Mouse (Mus musculus) midbrain, embryonic 10.5 days (tissue): ENCODE results near the gene Hnrnpul2. TPM values are rescaled to one million over a fixed set of nuclear protein-coding genes. Genes with fewer than 3 reads are reported as not detected.
"Not testable (repeated sequence)": the region's sequence is repeated elsewhere in the genome, so short reads cannot be mapped to it uniquely, and the experiment has no call there.

ENCODE experiments used
- DNase-seq: peaks from one replicate; pipeline ENCODE4 v3.0.0-alpha.2; 2017; ENCODE audit warnings: low spot score
- H3K27ac ChIP-seq: fragments of 300-500 bp; sonication (generic); replicated peaks from 2 replicates; pipeline ENCODE4 v1.5.1; 2016; ENCODE audit warnings: mild to moderate bottlenecking
- H3K27me3 ChIP-seq: fragments of 300-500 bp; sonication (generic); 2 replicates; pipeline ENCODE4 v1.6.1; 2016; ENCODE audit warnings: low read depth, mild to moderate bottlenecking; ENCODE audit not compliant: poor library complexity, severe bottlenecking
- H3K36me3 ChIP-seq: fragments of 300-500 bp; sonication (generic); 2 replicates; pipeline ENCODE4 v1.6.1; 2016; ENCODE audit warnings: mild to moderate bottlenecking, moderate library complexity
- H3K4me1 ChIP-seq: fragments of 300-500 bp; sonication (generic); 2 replicates; pipeline ENCODE4 v1.6.1; 2016
- H3K4me3 ChIP-seq: fragments of 300-500 bp; sonication (generic); 2 replicates; pipeline ENCODE4 v1.5.1; 2016; ENCODE audit warnings: mild to moderate bottlenecking, moderate library complexity
- H3K9me3 ChIP-seq: fragments of 300-500 bp; sonication (generic); replicated peaks from 2 replicates; pipeline ENCODE4 v1.6.1; 2016; ENCODE audit warnings: mild to moderate bottlenecking
- WGBS: fragments of 180-500 bp; shearing (Covaris S2); methylation state at CpG from one replicate; pipeline ENCODE4 v1.1.7; 2016; 5-methylcytosine and 5-hydroxymethylcytosine counted together
- polyA plus RNA-seq: library from polyadenylated mRNA; unstranded; fragments of >200 nt; fragmentation: Nextera tagmentation; extraction: Ambion mirVana; gene quantifications from 2 replicates; pipeline ENCODE4 v1.2.1, GENCODE M21; 2016

The Hnrnpul2 gene
- polyA plus RNA-seq, 1 experiment from 2014 or later = 4.4 TPM

DNA sequence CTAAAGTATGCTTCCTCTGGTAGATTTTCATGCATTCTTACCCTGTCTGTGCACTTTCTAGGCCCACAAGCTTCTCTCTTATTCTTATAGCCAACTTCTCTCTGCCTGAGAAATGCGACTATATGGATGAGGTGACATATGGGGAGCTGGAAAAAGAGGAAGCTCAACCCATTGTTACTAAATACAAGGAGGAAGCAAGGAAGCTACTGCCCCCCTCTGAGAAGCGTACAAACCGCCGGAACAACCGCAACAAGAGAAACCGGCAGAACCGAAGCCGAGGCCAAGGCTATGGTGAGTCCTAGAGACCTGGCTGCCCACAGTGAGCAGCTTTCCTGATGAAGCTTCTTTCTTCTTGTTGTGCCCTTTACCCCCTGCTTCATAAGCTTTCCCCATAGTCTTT is 9.8 kb downstream of the Hnrnpul2 start, which contains the start of gene AC129217.1:
Gene AC129217.1 (plus strand): TSS at position 114 of the 400 bp plus-strand sequence.
- 93% methylated on average over 8 of the region's 8 CpGs for WGBS
- no peak within 1 kb of the TSS for H3K27ac ChIP-seq
- H3K4me3 ChIP-seq = no peak within 1 kb of the TSS
- DNase-seq = no peak
- peaks cover 100% of the 10 kb centered on the region for H3K36me3 ChIP-seq
- H3K27me3 ChIP-seq = no peaks in the 10 kb centered on the region
- H3K9me3 ChIP-seq = no peaks in the 10 kb centered on the region
- H3K4me1 ChIP-seq = no peaks in the 10 kb centered on the region

DNA sequence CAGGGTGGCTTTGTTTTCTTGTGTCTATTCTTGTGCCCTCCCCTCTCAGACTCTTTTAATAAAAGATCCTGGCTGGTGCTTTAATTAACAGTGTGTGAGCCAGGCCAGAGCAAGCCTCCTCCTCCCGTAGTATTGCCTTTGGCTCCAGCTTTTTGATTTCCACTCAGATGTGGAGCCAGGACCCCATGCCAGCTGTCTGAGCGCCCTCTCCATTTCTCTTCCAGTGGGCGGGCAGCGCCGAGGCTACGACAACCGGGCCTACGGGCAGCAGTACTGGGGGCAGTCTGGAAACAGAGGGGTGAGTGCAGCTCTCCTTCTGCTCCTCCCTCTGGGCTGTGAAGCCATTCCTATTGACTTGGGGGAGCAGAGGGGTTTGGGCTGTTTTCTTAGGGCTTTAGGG is 10.9 kb downstream of the Hnrnpul2 start:
- Histone ChIP-seq H3K27ac (no peak overlapping the region), H3K27me3 (no peaks in the 10 kb centered on the region), H3K4me1 (no peaks in the 10 kb centered on the region), H3K4me3 (no peak overlapping the region), H3K36me3 (peaks cover 100% of the 10 kb centered on the region), H3K9me3 (no peaks in the 10 kb centered on the region)
- DNase-seq = no peak
- 96% methylated on average over 8 of the region's 8 CpGs for WGBS

DNA sequence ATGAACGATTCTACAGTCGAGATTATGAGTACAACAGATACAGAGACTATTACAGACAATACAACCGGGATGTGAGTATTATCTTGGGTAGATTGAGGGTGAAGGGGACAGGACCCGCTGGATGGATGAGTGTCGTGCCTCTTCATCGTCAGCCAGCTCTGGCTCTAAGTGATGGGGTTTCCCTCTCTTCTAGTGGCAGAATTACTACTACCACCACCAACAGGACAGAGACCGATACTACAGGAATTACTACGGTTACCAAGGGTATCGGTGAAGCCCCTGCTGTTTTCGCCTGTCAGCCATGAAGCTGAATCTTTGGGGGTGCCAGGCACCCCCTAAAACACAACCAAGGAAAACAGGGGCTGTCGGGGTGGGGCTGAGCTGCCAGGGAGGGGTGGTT is 11.5 kb downstream of the Hnrnpul2 start:
- H3K4me3 ChIP-seq = no peak overlapping the region
- H3K4me1 ChIP-seq = no peaks in the 10 kb centered on the region
- no peaks in the 10 kb centered on the region for H3K9me3 ChIP-seq
- no peaks in the 10 kb centered on the region for H3K27me3 ChIP-seq
- WGBS = 90% methylated on average over 11 of the region's 11 CpGs
- no peak overlapping the region for H3K27ac ChIP-seq
- H3K36me3 ChIP-seq = peaks cover 100% of the 10 kb centered on the region
- DNase-seq = no peak

GRCm38 (mm10) chr19:8832971-8833370 is 13.2 kb downstream of the Hnrnpul2 start:
- peaks cover 11% of the 10 kb centered on the region for H3K4me1 ChIP-seq
- H3K27me3 ChIP-seq = no peaks in the 10 kb centered on the region
- no peaks in the 10 kb centered on the region for H3K9me3 ChIP-seq
- H3K4me3 ChIP-seq = no peak overlapping the region
- H3K36me3 ChIP-seq = peaks cover 89% of the 10 kb centered on the region
- 92% methylated on average over 4 of the region's 4 CpGs for WGBS
- H3K27ac ChIP-seq = no peak overlapping the region
- DNase-seq = no peak

- Histone ChIP-seq H3K27ac (peak overlapping the region; percentile 98; the same call in 1 of the 2 replicates), H3K36me3 (peaks cover 60% of the 10 kb centered on the region), H3K4me1 (peaks cover 45% of the 10 kb centered on the region), H3K4me3 (peak overlapping the region; percentile 61; the same call in 1 of the 2 replicates)
- WGBS = 98% methylated on average over 10 of the region's 10 CpGs
- H3K9me3 ChIP-seq, DNase-seq, H3K27me3 ChIP-seq: not testable (repeated sequence)
Measured at GRCm38 (mm10) chr19:8836327-8836726, 16.5 kb downstream of the Hnrnpul2 start.

GRCm38 (mm10) chr19:8837251-8837791 is 17.5 kb downstream of the Hnrnpul2 start, which contains the start of gene Bscl2:
Gene Bscl2, plus strand, starts transcription at chr19:8837467.
- DNase-seq = peak; percentile 89
- H3K4me3 ChIP-seq = peak within 1 kb of the TSS; percentile 61
- H3K9me3 ChIP-seq = no peaks in the 10 kb centered on the region
- under 1% methylated on average over 38 of the region's 38 CpGs for WGBS
- peaks cover 59% of the 10 kb centered on the region for H3K36me3 ChIP-seq
- peaks cover 46% of the 10 kb centered on the region for H3K4me1 ChIP-seq
- H3K27ac ChIP-seq = peak within 1 kb of the TSS; percentile 98
- H3K27me3 ChIP-seq = no peaks in the 10 kb centered on the region

- peaks cover 46% of the 10 kb centered on the region for H3K4me1 ChIP-seq
- DNase-seq = no peak
- peak overlapping the region; percentile 61 for H3K4me3 ChIP-seq
- H3K36me3 ChIP-seq = peaks cover 59% of the 10 kb centered on the region
- H3K9me3 ChIP-seq = no peaks in the 10 kb centered on the region
- H3K27ac ChIP-seq = peak overlapping the region; percentile 98
- H3K27me3 ChIP-seq = no peaks in the 10 kb centered on the region
- WGBS = 20% methylated on average over 15 of the region's 15 CpGs
Measured at GRCm38 (mm10) chr19:8838041-8838730, 18.4 kb downstream of the Hnrnpul2 start.

GRCm38 (mm10) chr19:8839103-8839907 is 19.5 kb downstream of the Hnrnpul2 start, which contains the start of gene Gng3:
Gene Gng3, minus strand, starts transcription at chr19:8839194.
- WGBS = 40% methylated on average over 11 of the region's 11 CpGs
- Histone ChIP-seq H3K4me1 (peaks cover 46% of the 10 kb centered on the region), H3K36me3 (peaks cover 48% of the 10 kb centered on the region), H3K9me3 (no peaks in the 10 kb centered on the region), H3K4me3 (peak within 1 kb of the TSS; percentile 61), H3K27ac (peak within 1 kb of the TSS; percentile 98), H3K27me3 (no peaks in the 10 kb centered on the region)
- DNase-seq = peak; percentile 70

GRCm38 (mm10) chr19:8839908-8840791 is 20.3 kb downstream of the Hnrnpul2 start:
- Histone ChIP-seq H3K9me3 (no peaks in the 10 kb centered on the region), H3K27me3 (no peaks in the 10 kb centered on the region), H3K4me1 (peaks cover 46% of the 10 kb centered on the region), H3K36me3 (peaks cover 43% of the 10 kb centered on the region), H3K4me3 (peak overlapping the region; percentile 61), H3K27ac (peak overlapping the region; percentile 98)
- WGBS = 19% methylated on average over 29 of the region's 29 CpGs
- peak; percentile 67 for DNase-seq

DNA sequence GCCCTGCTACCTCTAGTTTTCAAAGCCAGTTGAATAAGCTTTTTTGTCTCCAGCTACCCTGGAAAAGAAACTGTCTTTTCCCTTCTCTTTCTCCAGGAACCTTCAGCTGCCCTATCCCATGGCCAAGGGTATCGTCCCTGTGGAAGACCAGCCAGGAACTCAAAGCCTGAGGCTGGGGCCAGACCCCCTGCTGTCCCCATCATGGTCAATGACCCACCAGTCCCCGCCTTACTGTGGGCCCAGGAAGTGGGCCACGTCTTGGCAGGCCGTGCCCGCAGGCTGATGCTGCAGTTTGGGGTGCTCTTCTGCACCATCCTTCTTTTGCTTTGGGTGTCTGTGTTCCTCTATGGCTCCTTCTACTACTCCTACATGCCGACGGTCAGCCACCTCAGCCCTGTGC is 21.2 kb downstream of the Hnrnpul2 start:
- H3K4me3 ChIP-seq = peak overlapping the region; percentile 61; the same call in 1 of the 2 replicates
- peak overlapping the region; percentile 98 for H3K27ac ChIP-seq
- peaks cover 43% of the 10 kb centered on the region for H3K36me3 ChIP-seq
- no peak for DNase-seq
- 92% methylated on average over 7 of the region's 7 CpGs for WGBS
- no peaks in the 10 kb centered on the region for H3K9me3 ChIP-seq
- no peaks in the 10 kb centered on the region for H3K27me3 ChIP-seq
- H3K4me1 ChIP-seq = peaks cover 46% of the 10 kb centered on the region

DNA sequence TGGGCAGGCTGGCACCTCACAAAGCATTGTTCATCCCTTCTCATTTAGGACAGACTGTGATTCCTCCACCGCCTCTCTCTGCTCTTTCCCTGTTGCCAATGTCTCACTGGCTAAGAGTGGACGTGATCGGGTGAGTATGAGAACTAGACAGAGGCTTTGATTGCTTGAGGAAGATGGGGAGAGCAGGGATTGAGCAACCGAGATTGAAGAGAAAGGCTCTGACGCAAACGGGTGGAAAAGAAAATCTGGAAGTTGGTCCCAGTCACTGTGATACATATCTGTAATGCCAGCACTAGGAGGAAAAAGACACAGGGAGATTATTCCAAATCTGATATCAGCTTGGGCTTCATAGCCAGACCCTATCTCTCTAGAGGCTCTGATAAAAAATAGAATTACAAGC is 23.2 kb downstream of the Hnrnpul2 start:
- WGBS = 90% methylated on average over 6 of the region's 6 CpGs
- H3K4me1 ChIP-seq = peaks cover 35% of the 10 kb centered on the region
- no peak overlapping the region for H3K4me3 ChIP-seq
- no peak overlapping the region for H3K27ac ChIP-seq
- DNase-seq = no peak
- H3K27me3 ChIP-seq = no peaks in the 10 kb centered on the region
- no peaks in the 10 kb centered on the region for H3K9me3 ChIP-seq
- H3K36me3 ChIP-seq = peaks cover 53% of the 10 kb centered on the region
